Comparison of ENCODE assay signal across 10 mouse cellular contexts in genomic region chr11:60107449-60107848, GRCm38 (mm10). TPM values are rescaled to one million over a fixed set of nuclear protein-coding genes. Genes with fewer than 3 reads are reported as not detected.
DNase-seq lines count a peak whose midpoint lies in the region; ATAC-seq and TF ChIP-seq lines count a peak whose summit lies in the region.
"Had no signal": no experiment of that assay in that cellular context is flagged by ENCODE, and none has a peak within 500 bp of the region (broad histone marks: within the 10 kb centered on the region; RNA-seq: fewer than 3 reads in every experiment).

No protein-coding gene starts in this region.

- H3K9me3 ChIP-seq in hindbrain, embryonic 12.5 days (replicated peaks): no peaks in the 10 kb centered on the region
- no peaks in the 10 kb centered on the region for H3K9me3 ChIP-seq in hindbrain, embryonic 16.5 days (ENCODE audit: control insufficient read depth, low read length)
- no peaks in the 10 kb centered on the region for H3K9me3 ChIP-seq in embryonic facial prominence, embryonic 10.5 days
- no peaks in the 10 kb centered on the region for H3K9me3 ChIP-seq in forebrain, embryonic 15.5 days
- H3K9me3 ChIP-seq in liver, embryonic 14.5 days (ENCODE audit: control insufficient read depth, low read length): no peaks in the 10 kb centered on the region

- TF ChIP-seq EP300 in liver, embryonic 14.5 days (IDR thresholded peaks at IDR 0.05; ENCODE audit: low read depth): no peak

- no peak overlapping the region for H3K9ac ChIP-seq in hindbrain, embryonic 12.5 days
- H3K9ac ChIP-seq in hindbrain, embryonic 16.5 days (ENCODE audit: low read depth, low read length): no peak overlapping the region
- no peak overlapping the region for H3K9ac ChIP-seq in forebrain, embryonic 15.5 days (replicated peaks)
- no peak overlapping the region for H3K9ac ChIP-seq in liver, embryonic 14.5 days (replicated peaks)

- peak overlapping the region; percentile 91; the same call in 1 of the 2 replicates for H3K4me3 ChIP-seq in hindbrain, embryonic 12.5 days
- no peak overlapping the region for H3K4me3 ChIP-seq in hindbrain, embryonic 16.5 days (ENCODE audit: low read length)
- H3K4me3 ChIP-seq in embryonic facial prominence, embryonic 10.5 days: peak overlapping the region; percentile 100
- no peak overlapping the region for H3K4me3 ChIP-seq in forebrain, embryonic 15.5 days
- H3K4me3 ChIP-seq in liver, embryonic 14.5 days (ENCODE audit: insufficient read depth in 1 of 2, low read depth in 2 of 2, low read length in 2 of 2): no peak overlapping the region

- peak overlapping the region; percentile 94 for H3K27ac ChIP-seq in hindbrain, embryonic 12.5 days
- H3K27ac ChIP-seq in hindbrain, embryonic 16.5 days (ENCODE audit: low read depth, low read length): no peak overlapping the region
- H3K27ac ChIP-seq in embryonic facial prominence, embryonic 10.5 days (replicated peaks): peak overlapping the region; percentile 100
- peak overlapping the region; percentile 96 for H3K27ac ChIP-seq in forebrain, embryonic 15.5 days (replicated peaks)
- no peak overlapping the region for H3K27ac ChIP-seq in liver, embryonic 14.5 days

- no peak for DNase-seq in embryonic facial prominence, embryonic 10.5 days (ENCODE audit: low spot score)
- DNase-seq in liver, embryonic 14.5 days (ENCODE audit: low read depth in 3 of 3, low spot score in 3 of 3): no peak
- DNase-seq in right cerebral cortex, postnatal 14 days: no peak
- DNase-seq in urinary bladder, postnatal 14 days (ENCODE audit: low spot score): no peak
- DNase-seq in adrenal gland, adult 18-20 months (ENCODE audit: low spot score in 2 of 2): no peak
- DNase-seq: cerebellum, postnatal 36 days; gastrocnemius, postnatal 36 days had no signal

- no peak for TF ChIP-seq CTCF in liver, embryonic 14.5 days (IDR thresholded peaks at IDR 0.05; ENCODE audit: low read depth)

- H3K4me1 ChIP-seq in hindbrain, embryonic 12.5 days: peaks cover 57% of the 10 kb centered on the region
- peaks cover 42% of the 10 kb centered on the region for H3K4me1 ChIP-seq in hindbrain, embryonic 16.5 days (ENCODE audit: control insufficient read depth, insufficient read depth, low read depth, low read length)
- peaks cover 66% of the 10 kb centered on the region for H3K4me1 ChIP-seq in embryonic facial prominence, embryonic 10.5 days
- H3K4me1 ChIP-seq in forebrain, embryonic 15.5 days: peaks cover 54% of the 10 kb centered on the region
- peaks cover 29 to 55% of the 10 kb centered on the region in 2 experiments for H3K4me1 ChIP-seq in liver, embryonic 14.5 days (replicated peaks; ENCODE audit: control insufficient read depth in 2 of 2, insufficient read depth in 2 of 2, low read length in 1 of 2)

- no peaks in the 10 kb centered on the region for H3K36me3 ChIP-seq in hindbrain, embryonic 12.5 days
- no peaks in the 10 kb centered on the region for H3K36me3 ChIP-seq in hindbrain, embryonic 16.5 days (ENCODE audit: control insufficient read depth, insufficient read depth, low read length)
- H3K36me3 ChIP-seq in embryonic facial prominence, embryonic 10.5 days (replicated peaks): 0 out of 2 replicates have a peak, but pooled peaks cover 3% of the 10 kb centered on the region
- H3K36me3 ChIP-seq in forebrain, embryonic 15.5 days: no peaks in the 10 kb centered on the region
- no peaks in the 10 kb centered on the region for H3K36me3 ChIP-seq in liver, embryonic 14.5 days (replicated peaks; ENCODE audit: control insufficient read depth, insufficient read depth, low read depth)

- 85% methylated on average over 3 of the region's 3 CpGs for WGBS in hindbrain, embryonic 12.5 days
- 68% methylated on average over 3 of the region's 3 CpGs for WGBS in hindbrain, embryonic 16.5 days
- WGBS in embryonic facial prominence, embryonic 10.5 days: 92% methylated on average over 3 of the region's 3 CpGs
- whole genome bisulfite sequencing in forebrain, embryonic 15.5 days: 75% methylated on average over 3 of the region's 3 CpGs
- 89% methylated on average over 3 of the region's 3 CpGs for WGBS in liver, embryonic 14.5 days (ENCODE audit: insufficient replicate concordance)

- no peak for ATAC-seq in hindbrain, embryonic 12.5 days (ENCODE audit: low FRiP score)
- no peak for ATAC-seq in hindbrain, embryonic 16.5 days
- ATAC-seq in forebrain, embryonic 15.5 days (replicated peaks): no peak
- ATAC-seq in liver, embryonic 14.5 days (ENCODE audit: insufficient read depth): no peak

- H3K4me2 ChIP-seq in hindbrain, embryonic 12.5 days (replicated peaks): peak overlapping the region; percentile 87
- no peak overlapping the region for H3K4me2 ChIP-seq in hindbrain, embryonic 16.5 days (ENCODE audit: low read length)
- no peak overlapping the region for H3K4me2 ChIP-seq in forebrain, embryonic 15.5 days (replicated peaks)
- peak overlapping the region; percentile 94 for H3K4me2 ChIP-seq in liver, embryonic 14.5 days (ENCODE audit: low read depth)

- no peaks in the 10 kb centered on the region for H3K27me3 ChIP-seq in hindbrain, embryonic 12.5 days
- no peaks in the 10 kb centered on the region for H3K27me3 ChIP-seq in hindbrain, embryonic 16.5 days (replicated peaks; ENCODE audit: control insufficient read depth, insufficient read depth, low read length)
- no peaks in the 10 kb centered on the region for H3K27me3 ChIP-seq in embryonic facial prominence, embryonic 10.5 days (replicated peaks; ENCODE audit: low read depth, poor library complexity, severe bottlenecking)
- no peaks in the 10 kb centered on the region for H3K27me3 ChIP-seq in forebrain, embryonic 15.5 days
- H3K27me3 ChIP-seq in liver, embryonic 14.5 days (ENCODE audit: control insufficient read depth, insufficient read depth, low read length): no peaks in the 10 kb centered on the region

RNA-seq across cellular contexts. Expression of gene Rai1, which starts 2.6 kb away (rescaled TPM):
- polyA plus RNA-seq in hindbrain, embryonic 12.5 days (2016; fragmentation: Nextera tagmentation; extraction: Ambion mirVana): 40.2 and 43.0 TPM in 2 replicates
- polyA plus RNA-seq in hindbrain, embryonic 16.5 days (2015; fragmentation: Nextera tagmentation; extraction: Ambion mirVana): 24.3 and 28.0 TPM in 2 replicates
- polyA plus RNA-seq in embryonic facial prominence, embryonic 10.5 days (2016; fragmentation: Nextera tagmentation; extraction: Ambion mirVana): 31.0 and 33.8 TPM in 2 replicates
- polyA plus RNA-seq in forebrain, embryonic 15.5 days (2015; fragmentation: Nextera tagmentation; extraction: Ambion mirVana): 31.9 and 34.2 TPM in 2 replicates
- polyA plus RNA-seq in liver, embryonic 14.5 days (2012; rRNA removed): 7.2 and 7.8 TPM in 2 replicates
- 4.5 and 5.3 TPM in 2 replicates for polyA plus RNA-seq in liver, embryonic 14.5 days (2014; fragmentation: Nextera tagmentation; extraction: Ambion mirVana)
- 10 to 100 TPM; 35.2 to 42.3 TPM for total RNA-seq in adrenal gland, adult 18-20 months (2021)

Comparison
In these comparisons a context has a peak if more than half of its experiments do, and no peak if none do; other contexts are left out.
1. H3K27ac ChIP-seq: peak in hindbrain, embryonic 12.5 days (single experiment), embryonic facial prominence, embryonic 10.5 days (single experiment) and forebrain, embryonic 15.5 days (single experiment); none in hindbrain, embryonic 16.5 days (single experiment) and liver, embryonic 14.5 days (single experiment).
2. H3K4me2 ChIP-seq: peak in hindbrain, embryonic 12.5 days (single experiment) and liver, embryonic 14.5 days (single experiment); none in hindbrain, embryonic 16.5 days (single experiment) and forebrain, embryonic 15.5 days (single experiment).
3. H3K4me3 ChIP-seq: peak in hindbrain, embryonic 12.5 days (single experiment) and embryonic facial prominence, embryonic 10.5 days (single experiment); none in hindbrain, embryonic 16.5 days (single experiment), forebrain, embryonic 15.5 days (single experiment) and liver, embryonic 14.5 days (0 of 2).